Mouse (Mus musculus) kidney, postnatal 4 days (tissue): ENCODE results near the gene Ccna2.
A peak's percentile ranks its signal among the peaks of the same experiment; 100 is the strongest.

Experiments
- DNase-seq, 2 experiments: peaks; one replicate each; pipeline ENCODE4 v3.0.0; 2021; ENCODE audit warnings: mixed read lengths in 2 of 2

Gene Ccna2

DNA sequence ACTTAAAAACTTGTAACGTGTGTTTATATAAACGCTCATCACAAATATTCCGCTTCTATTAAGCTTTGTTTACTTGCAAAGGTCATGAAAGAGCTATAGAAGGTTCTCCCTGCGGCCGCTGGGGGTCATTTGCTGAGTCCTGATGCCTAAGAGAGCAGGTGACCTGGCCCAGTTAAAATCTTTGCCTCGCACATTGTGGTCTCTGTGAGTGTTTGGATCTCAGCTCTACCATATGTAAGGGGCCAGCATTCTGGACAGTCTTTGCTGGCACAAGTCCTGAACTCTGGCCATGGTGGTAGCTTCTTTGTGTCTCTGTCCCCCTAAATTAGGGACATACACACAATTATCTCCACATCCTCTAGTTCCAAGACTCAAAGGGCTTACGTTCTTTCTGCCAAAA is 39.2 kb downstream of the Ccna2 start:
- DNase-seq: peak in 1 of 2 experiments; percentile 11

DNA sequence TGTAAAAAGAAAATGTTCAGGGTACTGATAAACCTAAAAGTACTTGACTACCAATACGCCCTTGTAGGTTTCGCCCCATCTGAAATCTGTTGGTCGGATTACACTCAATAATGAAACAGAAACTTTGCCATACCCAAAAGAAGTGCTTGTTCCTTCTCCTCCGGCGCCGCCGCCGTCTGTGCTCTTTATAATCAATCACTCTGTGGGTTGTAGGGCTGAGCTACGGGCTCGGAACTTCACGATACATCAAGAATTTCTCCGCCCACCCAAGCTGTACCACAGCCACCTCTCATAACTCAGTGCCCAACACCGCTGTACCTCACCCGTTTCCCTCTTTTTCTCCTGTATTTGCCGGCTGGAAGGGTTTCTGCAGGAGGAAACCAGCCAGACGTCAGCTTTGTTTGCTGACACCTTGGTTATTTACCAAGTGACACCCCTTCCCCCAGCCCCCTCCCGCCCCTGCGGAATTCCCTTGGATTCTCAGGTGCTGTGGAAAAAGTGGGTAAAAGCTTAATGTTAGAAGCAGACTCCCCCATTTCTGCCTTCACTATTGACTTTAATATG is 39.9 kb downstream of the Ccna2 start:
- peak in 1 of 2 experiments; percentile 12 for DNase-seq

DNA sequence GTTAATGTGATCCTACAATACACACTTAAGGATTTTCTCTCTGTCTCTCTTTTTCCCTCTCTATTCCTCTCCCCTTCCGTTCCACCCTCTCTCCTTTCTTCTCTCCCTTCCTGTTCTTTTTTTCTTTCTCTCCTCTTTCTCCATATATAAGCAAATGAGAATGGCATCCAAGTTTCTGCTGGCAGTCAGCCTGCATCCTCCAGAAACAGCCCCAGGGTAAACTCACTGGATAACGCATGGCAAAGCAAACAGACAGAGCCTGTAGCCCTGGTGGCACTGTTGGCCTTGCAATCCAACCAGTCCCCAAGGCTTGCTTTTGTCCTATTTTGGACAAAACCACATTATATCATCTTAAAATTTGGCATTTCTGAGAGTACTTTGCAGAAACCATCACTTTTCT is 40.7 kb downstream of the Ccna2 start:
- DNase-seq: no peak

DNA sequence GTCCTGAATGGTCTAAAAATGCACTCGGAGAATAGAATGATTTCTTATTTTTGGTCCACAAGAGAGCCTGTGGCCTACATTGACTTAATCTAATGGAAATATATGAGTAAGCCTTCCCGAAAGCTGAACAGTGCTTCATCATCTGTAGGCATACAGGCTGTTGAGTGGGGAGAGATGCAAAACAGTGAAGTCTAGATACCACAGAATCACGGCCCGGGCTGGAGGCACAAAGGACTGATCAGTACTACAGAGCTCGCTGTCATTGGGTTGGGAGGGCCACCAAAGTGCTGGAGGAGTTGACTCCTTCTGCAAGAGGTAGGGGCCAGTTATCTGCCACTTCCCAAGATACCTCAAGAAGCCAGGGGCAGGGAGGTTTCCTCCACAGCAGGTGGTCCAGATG is 41.2 kb downstream of the Ccna2 start:
- DNase-seq: no peak

DNA sequence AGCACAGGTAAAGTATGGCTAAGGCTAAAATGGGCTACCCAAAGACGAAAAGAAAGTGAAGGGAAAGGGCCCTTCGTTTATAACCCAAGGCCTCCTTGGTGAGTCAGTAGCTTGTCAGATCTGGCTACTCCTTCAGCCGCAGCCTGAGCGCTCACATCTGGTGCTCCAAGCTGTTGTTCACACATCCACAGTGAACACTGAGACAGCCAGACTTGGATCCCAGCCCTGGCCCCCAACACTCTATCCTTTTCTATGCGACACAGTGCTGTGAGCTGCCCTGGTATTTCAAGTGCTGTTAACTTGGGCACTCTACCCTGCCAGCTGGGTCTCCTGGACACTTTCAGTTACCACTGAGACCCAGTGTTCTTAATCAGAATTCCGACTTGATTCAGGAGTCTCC is 41.6 kb downstream of the Ccna2 start:
- peak; percentile 65 to 73 for DNase-seq

DNA sequence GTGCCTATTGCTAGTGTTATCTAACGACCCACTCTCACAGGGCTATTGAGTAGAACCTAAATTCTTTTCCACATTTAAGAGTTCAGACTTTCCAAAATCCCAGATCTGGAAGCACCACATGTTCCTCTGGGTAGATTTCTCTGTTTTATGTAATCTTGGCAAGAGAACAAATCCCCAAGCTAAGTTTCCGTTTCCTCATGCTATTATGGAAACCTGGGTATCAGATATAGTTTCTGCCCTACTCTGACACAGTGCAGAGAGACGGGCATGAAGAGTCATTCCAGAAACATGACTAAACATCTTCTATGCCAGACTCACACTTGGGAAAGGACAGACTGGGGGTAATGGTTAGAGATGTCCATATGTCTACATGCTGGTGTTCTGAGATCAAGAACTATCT is 47.5 kb downstream of the Ccna2 start:
- no peak for DNase-seq

DNA sequence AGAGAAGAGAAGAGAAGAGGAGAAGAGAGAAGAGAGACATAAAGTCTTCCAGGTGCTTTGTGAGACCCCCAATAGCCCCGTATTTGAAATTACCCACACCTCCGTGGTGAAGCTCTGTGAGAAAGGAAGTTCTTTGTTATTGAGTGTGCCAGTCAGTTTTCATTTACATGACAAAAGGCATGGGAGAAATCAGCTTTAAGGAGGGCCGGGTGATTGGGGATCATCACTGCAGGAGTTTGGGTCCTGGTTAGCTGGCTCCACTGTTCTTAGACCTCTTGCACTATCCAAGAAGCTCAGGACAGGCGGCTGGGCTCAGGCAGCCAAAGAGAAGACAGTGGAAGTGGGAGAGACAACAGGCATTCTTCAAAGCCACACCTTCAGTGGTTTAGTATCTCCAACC is 49.8 kb downstream of the Ccna2 start:
- no peak for DNase-seq

DNA sequence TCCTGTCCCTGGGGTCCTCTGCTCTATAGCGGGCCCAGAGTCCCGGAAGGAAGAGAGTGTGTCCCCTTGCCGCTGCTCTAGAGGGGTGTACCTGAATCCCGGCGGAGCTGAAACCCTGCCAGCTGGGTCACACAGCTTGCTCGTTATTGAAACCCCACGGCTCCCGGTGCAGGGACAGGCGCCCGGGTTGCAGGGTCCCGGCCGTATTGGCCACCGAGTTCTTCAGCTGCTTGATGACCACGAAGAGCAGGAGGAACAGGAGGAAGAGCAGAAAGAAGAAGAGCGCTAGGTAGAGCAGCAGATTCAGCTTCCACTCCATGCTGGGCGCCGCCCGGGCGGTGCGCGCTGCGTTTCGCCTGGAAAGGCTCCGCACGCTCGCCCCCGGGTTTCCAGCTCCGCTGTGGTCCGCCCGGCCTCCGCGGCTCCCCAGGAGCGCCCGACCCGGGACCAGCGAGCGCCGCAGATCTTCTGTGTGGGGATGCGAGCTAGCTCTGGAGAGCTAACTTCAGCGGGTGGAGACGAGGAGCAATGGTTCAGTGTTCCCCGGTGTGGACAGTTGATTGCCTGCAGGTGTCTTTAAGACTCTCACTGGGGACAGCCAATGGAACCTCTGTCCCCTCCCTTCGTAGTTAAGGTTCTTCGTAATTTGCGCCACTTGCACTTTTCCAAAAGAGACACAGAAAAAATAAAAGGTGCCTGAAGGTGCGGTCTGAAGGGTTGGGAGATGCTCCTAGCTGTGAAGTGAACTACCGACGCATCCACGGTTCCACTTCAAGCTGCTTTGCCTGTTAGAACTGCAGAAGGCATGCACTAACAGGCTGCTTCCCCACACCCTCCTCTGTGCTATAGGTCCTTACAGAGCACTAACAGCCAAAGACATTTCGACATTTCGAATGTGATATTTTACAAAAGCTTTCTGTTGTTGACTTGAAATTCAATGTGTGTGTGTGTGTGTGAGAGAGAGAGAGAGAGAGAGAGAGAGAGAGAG is 50.6 kb downstream of the Ccna2 start, which contains the start of gene Gm11549:
Gm11549 (minus strand) TSS at position 741 of the 988 bp plus-strand sequence.
- DNase-seq: peak; percentile 47 to 54

DNA sequence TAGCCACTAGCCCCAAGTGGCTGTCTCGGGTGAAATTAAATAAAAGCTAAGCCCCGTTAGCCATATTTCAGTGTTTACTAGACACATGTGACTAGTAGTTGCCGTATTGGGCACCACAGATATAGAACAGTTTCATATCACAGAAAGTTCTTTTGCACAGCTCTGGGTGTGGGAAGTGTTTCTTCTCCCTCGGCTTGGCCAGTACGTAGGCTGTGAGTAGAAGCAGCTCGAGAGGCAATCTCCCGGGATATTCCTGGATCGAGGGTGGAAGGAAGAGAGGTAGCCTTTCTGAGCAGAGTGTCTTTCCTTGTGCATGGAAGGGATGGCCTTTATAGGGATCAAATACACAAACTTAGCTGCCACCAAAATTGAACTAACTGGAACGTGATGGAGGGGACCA is 55.8 kb downstream of the Ccna2 start:
- no peak for DNase-seq
